Mouse (Mus musculus) bone marrow, adult 2 months (tissue): ENCODE measurements around the gene Inpp4a.

Experiments used
- CTCF ChIP-seq: fragments of 200-500 bp; IDR thresholded peaks from 2 replicates; pipeline ENCODE4 v1.5.1; 2011; ENCODE audit warnings: low read length, control low read depth; ENCODE audit not compliant: control insufficient read depth, insufficient read depth
- POLR2A ChIP-seq: fragments of 200-500 bp; IDR thresholded peaks from 2 replicates; pipeline ENCODE4 v1.6.1; 2011; ENCODE audit warnings: low read depth, mild to moderate bottlenecking, control low read depth, low read length, borderline replicate concordance; ENCODE audit not compliant: control insufficient read depth

DNA sequence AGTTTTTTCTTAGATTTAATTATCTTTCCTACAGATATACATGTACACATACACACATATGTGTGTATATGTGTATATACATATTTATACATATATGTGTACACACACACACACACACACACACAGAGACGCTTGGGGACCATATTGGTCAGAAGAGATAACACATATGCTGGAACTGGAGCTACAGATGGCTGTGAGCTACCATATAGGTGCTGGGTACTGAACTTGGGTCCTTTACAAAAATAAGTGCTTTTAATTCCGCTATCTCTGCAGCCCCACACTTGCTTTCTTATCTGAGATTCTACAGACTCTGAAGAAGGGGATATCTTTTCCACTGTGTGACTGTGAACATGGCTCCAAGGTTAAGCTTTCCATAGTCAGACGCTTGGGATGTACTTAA lies 43.6 kb downstream of the Inpp4a start:
- TF ChIP-seq CTCF (no peak), POLR2A (no peak)
